ENCODE assay signal across 8 mouse cellular contexts in genomic region chr4:133250609-133251008, GRCm38 (mm10). TPM values are rescaled to one million over a fixed set of nuclear protein-coding genes. Genes with fewer than 3 reads are reported as not detected.
A peak's percentile ranks its signal among the peaks of the same experiment; 100 is the strongest.
DNase-seq lines count a peak whose midpoint lies in the region; ATAC-seq and TF ChIP-seq lines count a peak whose summit lies in the region.

No protein-coding gene starts in this region.

- TF ChIP-seq CTCF in E14TG2a.4 (conservative IDR thresholded peaks at IDR 0.05; ENCODE audit: low read length), result peak; percentile 56
- TF ChIP-seq CTCF in liver, postnatal 0 days (IDR thresholded peaks at IDR 0.05; ENCODE audit: low read depth), result peak; percentile 92
- TF ChIP-seq CTCF in testis, adult 2 months (IDR thresholded peaks at IDR 0.05; ENCODE audit: control insufficient read depth, insufficient read depth, insufficient replicate concordance, low read depth, low read length), result peak; percentile 84

- peaks cover 47% of the 10 kb centered on the region for H3K4me1 ChIP-seq in E14TG2a.4 (replicated peaks; ENCODE audit: low read depth, low read length)
- peaks cover 12% of the 10 kb centered on the region for H3K4me1 ChIP-seq in forebrain, embryonic 16.5 days (replicated peaks; ENCODE audit: control insufficient read depth, insufficient read depth, low read length)
- peaks cover 20% of the 10 kb centered on the region for H3K4me1 ChIP-seq in liver, postnatal 0 days (ENCODE audit: insufficient read depth)
- peaks cover 12% of the 10 kb centered on the region for H3K4me1 ChIP-seq in neural tube, embryonic 13.5 days (replicated peaks)
- H3K4me1 ChIP-seq in testis, adult 2 months (ENCODE audit: control insufficient read depth, insufficient read depth, low read length), result peaks cover 20% of the 10 kb centered on the region

- peak overlapping the region; percentile 74 for H3K4me3 ChIP-seq in E14TG2a.4 (replicated peaks; ENCODE audit: low read length)
- peak overlapping the region; percentile 38 for H3K4me3 ChIP-seq in forebrain, embryonic 16.5 days (replicated peaks; ENCODE audit: low read length)
- no peak overlapping the region for H3K4me3 ChIP-seq in liver, postnatal 0 days (ENCODE audit: low read depth, low read length)
- peak overlapping the region; percentile 27 for H3K4me3 ChIP-seq in neural tube, embryonic 13.5 days
- H3K4me3 ChIP-seq in testis, adult 2 months (ENCODE audit: control insufficient read depth, low read depth, low read length), result peak overlapping the region; percentile 54

- DNase-seq in cerebellum, adult 11-12 months, result peak; percentile 84
- peak; percentile 88 to 89 for DNase-seq in heart, postnatal 36 days
- DNase-seq in layer of hippocampus, adult 11-12 months (ENCODE audit: low spot score), result peak; percentile 79
- DNase-seq in liver, postnatal 0 days, result peak; percentile 92

- TF ChIP-seq EP300 in liver, postnatal 0 days (IDR thresholded peaks at IDR 0.05; ENCODE audit: low read depth), result no peak

- H3K9ac ChIP-seq in forebrain, embryonic 16.5 days (replicated peaks; ENCODE audit: low read depth, low read length), result peak overlapping the region; percentile 51
- H3K9ac ChIP-seq in liver, postnatal 0 days (replicated peaks), result no peak overlapping the region
- peak overlapping the region; percentile 59 for H3K9ac ChIP-seq in neural tube, embryonic 13.5 days

- intact Hi-C loops in heart, postnatal 36 days (cut with DNase I), result loop anchor here (2.0 to 5.0 kb wide), 3 partner anchors 16 to 242 kb away; no protein-coding TSS in a partner anchor

- 2% methylated on average over 22 of the region's 22 CpGs for whole genome bisulfite sequencing in forebrain, embryonic 16.5 days
- WGBS in liver, postnatal 0 days (ENCODE audit: insufficient replicate concordance), result 13% methylated on average over 22 of the region's 22 CpGs
- 3% methylated on average over 22 of the region's 22 CpGs for WGBS in neural tube, embryonic 13.5 days

- H3K4me2 ChIP-seq in forebrain, embryonic 16.5 days (ENCODE audit: low read length), result peak overlapping the region; percentile 64
- peak overlapping the region; percentile 36; the same call in 1 of the 2 replicates for H3K4me2 ChIP-seq in liver, postnatal 0 days (ENCODE audit: low read depth, low read length)
- peak overlapping the region; percentile 53 for H3K4me2 ChIP-seq in neural tube, embryonic 13.5 days

- no peak for TF ChIP-seq POLR2A in testis, adult 2 months (IDR thresholded peaks at IDR 0.05; ENCODE audit: control insufficient read depth, low read depth, low read length)

- no peak for ATAC-seq in forebrain, embryonic 16.5 days
- ATAC-seq in liver, postnatal 0 days, result peak; percentile 22; the same call in 1 of the 2 replicates
- peak; percentile 56; the same call in 1 of the 2 replicates for ATAC-seq in neural tube, embryonic 13.5 days (ENCODE audit: low read depth)

- H3K27ac ChIP-seq in forebrain, embryonic 16.5 days (ENCODE audit: low read length), result no peak overlapping the region
- no peak overlapping the region for H3K27ac ChIP-seq in liver, postnatal 0 days (ENCODE audit: low read depth)
- no peak overlapping the region for H3K27ac ChIP-seq in neural tube, embryonic 13.5 days (replicated peaks)
- no peak overlapping the region for H3K27ac ChIP-seq in testis, adult 2 months (ENCODE audit: control insufficient read depth, insufficient read depth, low read depth, low read length)

- H3K9me3 ChIP-seq in E14TG2a.4 (ENCODE audit: low read length), result no peaks in the 10 kb centered on the region
- H3K9me3 ChIP-seq in forebrain, embryonic 16.5 days (ENCODE audit: control insufficient read depth, low read length), result no peaks in the 10 kb centered on the region
- no peaks in the 10 kb centered on the region for H3K9me3 ChIP-seq in liver, postnatal 0 days (ENCODE audit: low read length)
- H3K9me3 ChIP-seq in neural tube, embryonic 13.5 days, result no peaks in the 10 kb centered on the region

- peaks cover 95% of the 10 kb centered on the region for H3K27me3 ChIP-seq in E14TG2a.4 (ENCODE audit: insufficient read depth, low read length)
- peaks cover 39% of the 10 kb centered on the region for H3K27me3 ChIP-seq in forebrain, embryonic 16.5 days (replicated peaks; ENCODE audit: control insufficient read depth, insufficient read depth, low read length)
- peaks cover 31% of the 10 kb centered on the region for H3K27me3 ChIP-seq in liver, postnatal 0 days (ENCODE audit: insufficient read depth, low read length)
- H3K27me3 ChIP-seq in neural tube, embryonic 13.5 days, result peaks cover 95% of the 10 kb centered on the region
- no peaks in the 10 kb centered on the region for H3K27me3 ChIP-seq in testis, adult 2 months (ENCODE audit: control insufficient read depth, insufficient read depth, low read length)

- H3K36me3 ChIP-seq in E14TG2a.4 (ENCODE audit: insufficient read depth, low read length), result 0 out of 2 replicates have a peak, but pooled peaks cover 3% of the 10 kb centered on the region
- no peaks in the 10 kb centered on the region for H3K36me3 ChIP-seq in forebrain, embryonic 16.5 days (ENCODE audit: control insufficient read depth, insufficient read depth)
- H3K36me3 ChIP-seq in liver, postnatal 0 days (replicated peaks; ENCODE audit: insufficient read depth, low read length), result peaks cover 24% of the 10 kb centered on the region
- no peaks in the 10 kb centered on the region for H3K36me3 ChIP-seq in neural tube, embryonic 13.5 days
- no peaks in the 10 kb centered on the region for H3K36me3 ChIP-seq in testis, adult 2 months (ENCODE audit: control insufficient read depth, insufficient read depth, low read length)

RNA-seq across cellular contexts. Expression of gene Map3k6, which starts 10.0 kb away (rescaled TPM):
- 2.1 and 2.3 TPM in 2 replicates for polyA plus RNA-seq in forebrain, embryonic 16.5 days (2015; fragmentation: Nextera tagmentation; extraction: Ambion mirVana)
- 10 to 100 TPM; 15.5 to 20.1 TPM for total RNA-seq in heart, postnatal 36 days (2021)
- 1.2 and 1.3 TPM in 2 replicates for polyA plus RNA-seq in liver, postnatal 0 days (2015; fragmentation: Nextera tagmentation; extraction: Ambion mirVana)
- polyA plus RNA-seq in neural tube, embryonic 13.5 days (2015; fragmentation: Nextera tagmentation; extraction: Ambion mirVana), result 1.9 and 2.7 TPM in 2 replicates
- 4.7 and 8.5 TPM in 2 replicates for polyA plus RNA-seq in testis, adult 2 months (2012; rRNA removed)

RNA-seq across cellular contexts. Expression of gene Sytl1, which starts 12.3 kb away (rescaled TPM):
- polyA plus RNA-seq in forebrain, embryonic 16.5 days (2015; fragmentation: Nextera tagmentation; extraction: Ambion mirVana), result 0.47 and 0.52 TPM in 2 replicates
- total RNA-seq in heart, postnatal 36 days (2021), result 1 to 10 TPM in 1 of 2 experiments, under 1 TPM in 1; 0.50 to 1.5 TPM
- polyA plus RNA-seq in liver, postnatal 0 days (2015; fragmentation: Nextera tagmentation; extraction: Ambion mirVana), result 1.0 and 1.3 TPM in 2 replicates
- 0.25 and 0.28 TPM in 2 replicates for polyA plus RNA-seq in neural tube, embryonic 13.5 days (2015; fragmentation: Nextera tagmentation; extraction: Ambion mirVana)
- 0.33 and 0.97 TPM in 2 replicates for polyA plus RNA-seq in testis, adult 2 months (2012; rRNA removed)

RNA-seq across cellular contexts. Expression of gene Tmem222, which starts 27.0 kb away (rescaled TPM):
- 112 and 124 TPM in 2 replicates for polyA plus RNA-seq in forebrain, embryonic 16.5 days (2015; fragmentation: Nextera tagmentation; extraction: Ambion mirVana)
- 10 to 100 TPM; 30.6 to 30.7 TPM for total RNA-seq in heart, postnatal 36 days (2021)
- polyA plus RNA-seq in liver, postnatal 0 days (2015; fragmentation: Nextera tagmentation; extraction: Ambion mirVana), result 29.6 and 30.8 TPM in 2 replicates
- polyA plus RNA-seq in neural tube, embryonic 13.5 days (2015; fragmentation: Nextera tagmentation; extraction: Ambion mirVana), result 98.0 and 104 TPM in 2 replicates
- 48.5 and 50.1 TPM in 2 replicates for polyA plus RNA-seq in testis, adult 2 months (2012; rRNA removed)

RNA-seq across cellular contexts. Expression of gene Gpr3, which starts 38.3 kb away (rescaled TPM):
- polyA plus RNA-seq in forebrain, embryonic 16.5 days (2015; fragmentation: Nextera tagmentation; extraction: Ambion mirVana), result 0.57 and 1.4 TPM in 2 replicates
- total RNA-seq in heart, postnatal 36 days (2021), result under 1 TPM in 1 of 2 experiments, not detected in 1; 0.16 TPM
- polyA plus RNA-seq in liver, postnatal 0 days (2015; fragmentation: Nextera tagmentation; extraction: Ambion mirVana), result not detected in 2 replicates
- polyA plus RNA-seq in neural tube, embryonic 13.5 days (2015; fragmentation: Nextera tagmentation; extraction: Ambion mirVana), result 0.77 and 1.1 TPM in 2 replicates
- polyA plus RNA-seq in testis, adult 2 months (2012; rRNA removed), result 7.0 and 9.2 TPM in 2 replicates

RNA-seq across cellular contexts. Expression of gene Cd164l2, which starts 38.7 kb away (rescaled TPM):
- 0.88 and 1.1 TPM in 2 replicates for polyA plus RNA-seq in forebrain, embryonic 16.5 days (2015; fragmentation: Nextera tagmentation; extraction: Ambion mirVana)
- under 1 TPM in 1 of 2 experiments, not detected in 1; 0.51 TPM for total RNA-seq in heart, postnatal 36 days (2021)
- polyA plus RNA-seq in liver, postnatal 0 days (2015; fragmentation: Nextera tagmentation; extraction: Ambion mirVana), result 0.25 and 0.39 TPM in 2 replicates
- 1.1 and 1.6 TPM in 2 replicates for polyA plus RNA-seq in neural tube, embryonic 13.5 days (2015; fragmentation: Nextera tagmentation; extraction: Ambion mirVana)
- 10.0 and 10.7 TPM in 2 replicates for polyA plus RNA-seq in testis, adult 2 months (2012; rRNA removed)
